17 mouse cellular contexts compared by ENCODE assay signal in the genomic region with DNA sequence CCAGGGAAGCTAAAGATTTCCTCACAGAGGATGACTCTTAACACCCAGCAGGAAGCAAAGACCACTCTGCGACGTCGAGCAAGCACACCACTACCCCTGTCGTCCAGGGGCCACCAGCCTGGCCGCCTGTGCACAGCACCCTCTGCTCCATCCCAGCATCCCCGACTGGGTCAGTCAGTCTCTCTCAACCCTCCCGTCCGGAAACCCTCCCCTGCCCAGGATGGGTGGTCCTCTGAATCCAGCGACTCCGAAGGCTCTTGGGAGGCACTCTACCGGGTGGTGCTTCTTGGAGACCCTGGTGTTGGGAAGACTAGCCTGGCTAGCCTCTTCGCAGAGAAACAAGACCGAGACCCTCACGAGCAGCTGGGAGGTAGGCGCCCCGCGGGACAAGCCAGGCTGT. TPM values are rescaled to one million over a fixed set of nuclear protein-coding genes. Genes with fewer than 3 reads are reported as not detected.
DNase-seq lines count a peak whose midpoint lies in the region; ATAC-seq and TF ChIP-seq lines count a peak whose summit lies in the region.
"Had no signal": no experiment of that assay in that cellular context is flagged by ENCODE, and none has a peak within 500 bp of the region (broad histone marks: within the 10 kb centered on the region; RNA-seq: fewer than 3 reads in every experiment).

No protein-coding gene starts in this region.

- H3K4me2 ChIP-seq in lung, embryonic 14.5 days = peak overlapping the region; percentile 83; the same call in 1 of the 2 replicates
- no peak overlapping the region for H3K4me2 ChIP-seq in forebrain, embryonic 14.5 days (ENCODE audit: low read length)

- H3K27ac ChIP-seq in lung, embryonic 14.5 days (ENCODE audit: low read depth) = no peak overlapping the region
- peak overlapping the region; percentile 19; the same call in 1 of the 2 replicates for H3K27ac ChIP-seq in small intestine, adult 2 months (ENCODE audit: insufficient read depth, low read depth, low read length)
- H3K27ac ChIP-seq in forebrain, embryonic 14.5 days (ENCODE audit: low read depth, low read length) = no peak overlapping the region
- H3K27ac ChIP-seq: hindbrain, embryonic 13.5 days; liver, embryonic 15.5 days; midbrain, embryonic 15.5 days; neural tube, embryonic 15.5 days had no signal

- no peaks in the 10 kb centered on the region for H3K9me3 ChIP-seq in lung, embryonic 14.5 days (ENCODE audit: low read depth, low read length)
- H3K9me3 ChIP-seq in forebrain, embryonic 14.5 days (replicated peaks; ENCODE audit: control insufficient read depth, low read length) = no peaks in the 10 kb centered on the region
- H3K9me3 ChIP-seq: G1E; hindbrain, embryonic 13.5 days; liver, embryonic 15.5 days; midbrain, embryonic 15.5 days; neural tube, embryonic 15.5 days had no signal

- no peak for ATAC-seq in lung, embryonic 14.5 days (ENCODE audit: insufficient read depth)
- no peak for ATAC-seq in forebrain, embryonic 14.5 days
- ATAC-seq: activated CD4-positive, CD25-positive, alpha-beta regulatory T cell, adult 4 months; midbrain, embryonic 15.5 days had no signal

- H3K4me3 ChIP-seq in lung, embryonic 14.5 days (ENCODE audit: low read depth, low read length) = peak overlapping the region; percentile 51; the same call in 1 of the 2 replicates
- H3K4me3 ChIP-seq in small intestine, adult 2 months (ENCODE audit: low read depth, low read length) = peak overlapping the region; percentile 63
- H3K4me3 ChIP-seq in forebrain, embryonic 14.5 days (ENCODE audit: low read depth, low read length) = no peak overlapping the region

- TF ChIP-seq POLR2A in small intestine, adult 2 months (IDR thresholded peaks at IDR 0.05; ENCODE audit: low read depth, low read length) = no peak

- peak; percentile 22 for DNase-seq in gastrocnemius, postnatal 10 days
- no peak for DNase-seq in gastrocnemius, postnatal 25 days
- DNase-seq in lung, embryonic 14.5 days = no peak
- DNase-seq in lung, postnatal 4 days = no peak
- peak; percentile 34 for DNase-seq in heart, postnatal 4 days
- no peak for DNase-seq in left cerebral cortex, postnatal 4 days
- no peak for DNase-seq in forebrain, embryonic 14.5 days (ENCODE audit: low spot score)
- DNase-seq: cerebellum, postnatal 25 days; layer of hippocampus, postnatal 36 days had no signal

- intact Hi-C loops in left cerebral cortex, postnatal 4 days (cut with DNase I) = no loop called here

- no peaks in the 10 kb centered on the region for H3K4me1 ChIP-seq in lung, embryonic 14.5 days (ENCODE audit: insufficient read depth)
- H3K4me1 ChIP-seq in small intestine, adult 2 months (ENCODE audit: control insufficient read depth, insufficient read depth, insufficient read length, low read length) = no peaks in the 10 kb centered on the region; the same call in 1 of the 2 replicates
- H3K4me1 ChIP-seq in forebrain, embryonic 14.5 days (ENCODE audit: control insufficient read depth, insufficient read depth, low read length) = peaks cover 5% of the 10 kb centered on the region; the same call in 1 of the 2 replicates

- WGBS in lung, embryonic 14.5 days = 45% methylated on average over 17 of the region's 17 CpGs
- WGBS in small intestine, adult 2 months = 46% methylated on average over 17 of the region's 17 CpGs
- 39% methylated on average over 17 of the region's 17 CpGs for WGBS in forebrain, embryonic 14.5 days

- TF ChIP-seq CTCF in lung, embryonic 14.5 days (IDR thresholded peaks at IDR 0.05; ENCODE audit: low read depth) = no peak
- no peak for TF ChIP-seq CTCF in small intestine, adult 2 months (IDR thresholded peaks at IDR 0.05; ENCODE audit: extremely low read depth, insufficient read length, insufficient replicate concordance, low read depth, low read length)

- no peaks in the 10 kb centered on the region for H3K36me3 ChIP-seq in lung, embryonic 14.5 days (ENCODE audit: insufficient read depth)
- H3K36me3 ChIP-seq in small intestine, adult 2 months (ENCODE audit: control insufficient read depth, insufficient read depth, low read length) = no peaks in the 10 kb centered on the region
- H3K36me3 ChIP-seq in forebrain, embryonic 14.5 days (ENCODE audit: control insufficient read depth, insufficient read depth, low read length) = no peaks in the 10 kb centered on the region
- H3K36me3 ChIP-seq: G1E; hindbrain, embryonic 13.5 days; liver, embryonic 15.5 days; midbrain, embryonic 15.5 days; neural tube, embryonic 15.5 days had no signal

- no peak overlapping the region; the same call in 1 of the 2 replicates for H3K9ac ChIP-seq in lung, embryonic 14.5 days
- H3K9ac ChIP-seq in forebrain, embryonic 14.5 days (ENCODE audit: low read length) = no peak overlapping the region
- H3K9ac ChIP-seq: liver, embryonic 15.5 days; midbrain, embryonic 15.5 days had no signal

- peaks cover 34% of the 10 kb centered on the region for H3K27me3 ChIP-seq in lung, embryonic 14.5 days (ENCODE audit: insufficient read depth, low read length)
- H3K27me3 ChIP-seq in small intestine, adult 2 months (ENCODE audit: control insufficient read depth, insufficient read depth, low read length) = peaks cover 20% of the 10 kb centered on the region
- peaks cover 31% of the 10 kb centered on the region for H3K27me3 ChIP-seq in forebrain, embryonic 14.5 days (replicated peaks; ENCODE audit: control insufficient read depth, insufficient read depth, low read length)

RNA-seq across cellular contexts. Expression of a gene that starts 1.3 kb away (rescaled TPM):
- total RNA-seq in gastrocnemius, postnatal 10 days (2021) = 10 to 100 TPM in 1 of 2 experiments, 1 to 10 TPM in 1; 9.1 to 11.5 TPM
- total RNA-seq in gastrocnemius, postnatal 25 days (2021) = 1 to 10 TPM; 2.9 to 3.8 TPM
- 6.2 TPM in 2 replicates for polyA plus RNA-seq in lung, embryonic 14.5 days (2014; fragmentation: Nextera tagmentation; extraction: Ambion mirVana)
- 10 to 100 TPM; 13.5 to 13.9 TPM for total RNA-seq in heart, postnatal 4 days (2021)
- 3.5 and 4.7 TPM in 2 replicates for polyA plus RNA-seq in small intestine, adult 2 months (2012; rRNA removed)
- under 1 TPM; 0.62 to 0.86 TPM for total RNA-seq in left cerebral cortex, postnatal 4 days (2021)
- polyA plus RNA-seq in forebrain, embryonic 14.5 days (2014; fragmentation: Nextera tagmentation; extraction: Ambion mirVana) = 0.34 and 0.53 TPM in 2 replicates
- total RNA-seq: G1E had no signal
- polyA plus RNA-seq: activated CD4-positive, CD25-positive, alpha-beta regulatory T cell, adult 4 months; G1E had no signal

RNA-seq across cellular contexts. Expression of a gene that starts 5.2 kb away (rescaled TPM):
- total RNA-seq in gastrocnemius, postnatal 10 days (2021) = 1 to 10 TPM; 1.5 to 1.6 TPM
- total RNA-seq in gastrocnemius, postnatal 25 days (2021) = not detected
- polyA plus RNA-seq in lung, embryonic 14.5 days (2014; fragmentation: Nextera tagmentation; extraction: Ambion mirVana) = 0.86 and 1.5 TPM in 2 replicates
- total RNA-seq in heart, postnatal 4 days (2021) = not detected
- not detected in 2 replicates for polyA plus RNA-seq in small intestine, adult 2 months (2012; rRNA removed)
- not detected for total RNA-seq in left cerebral cortex, postnatal 4 days (2021)
- polyA plus RNA-seq in forebrain, embryonic 14.5 days (2014; fragmentation: Nextera tagmentation; extraction: Ambion mirVana) = not detected in 2 replicates
- total RNA-seq: G1E; layer of hippocampus, postnatal 36 days had no signal
- polyA plus RNA-seq: activated CD4-positive, CD25-positive, alpha-beta regulatory T cell, adult 4 months; frontal cortex, adult 2 months; G1E; hindbrain, embryonic 13.5 days; liver, embryonic 15.5 days; midbrain, embryonic 15.5 days; neural tube, embryonic 15.5 days had no signal

RNA-seq across cellular contexts. Expression of a gene that starts 23.9 kb away (rescaled TPM):
- total RNA-seq in gastrocnemius, postnatal 10 days (2021) = not detected
- not detected for total RNA-seq in gastrocnemius, postnatal 25 days (2021)
- polyA plus RNA-seq in lung, embryonic 14.5 days (2014; fragmentation: Nextera tagmentation; extraction: Ambion mirVana) = not detected in 2 replicates
- not detected for total RNA-seq in heart, postnatal 4 days (2021)
- polyA plus RNA-seq in small intestine, adult 2 months (2012; rRNA removed) = not detected in 2 replicates
- total RNA-seq in left cerebral cortex, postnatal 4 days (2021) = not detected
- polyA plus RNA-seq in forebrain, embryonic 14.5 days (2014; fragmentation: Nextera tagmentation; extraction: Ambion mirVana) = not detected in 2 replicates
- total RNA-seq: G1E; layer of hippocampus, postnatal 36 days had no signal
- polyA plus RNA-seq: activated CD4-positive, CD25-positive, alpha-beta regulatory T cell, adult 4 months; frontal cortex, adult 2 months; G1E; hindbrain, embryonic 13.5 days; liver, embryonic 15.5 days; midbrain, embryonic 15.5 days; neural tube, embryonic 15.5 days had no signal

RNA-seq across cellular contexts. Expression of a gene that starts 28.9 kb away (rescaled TPM):
- not detected for total RNA-seq in gastrocnemius, postnatal 10 days (2021)
- total RNA-seq in gastrocnemius, postnatal 25 days (2021) = not detected
- not detected in 2 replicates for polyA plus RNA-seq in lung, embryonic 14.5 days (2014; fragmentation: Nextera tagmentation; extraction: Ambion mirVana)
- not detected for total RNA-seq in heart, postnatal 4 days (2021)
- polyA plus RNA-seq in small intestine, adult 2 months (2012; rRNA removed) = not detected in 2 replicates
- total RNA-seq in left cerebral cortex, postnatal 4 days (2021) = not detected
- polyA plus RNA-seq in forebrain, embryonic 14.5 days (2014; fragmentation: Nextera tagmentation; extraction: Ambion mirVana) = not detected in 2 replicates
- total RNA-seq: G1E; layer of hippocampus, postnatal 36 days had no signal
- polyA plus RNA-seq: activated CD4-positive, CD25-positive, alpha-beta regulatory T cell, adult 4 months; frontal cortex, adult 2 months; G1E; hindbrain, embryonic 13.5 days; liver, embryonic 15.5 days; midbrain, embryonic 15.5 days; neural tube, embryonic 15.5 days had no signal

RNA-seq across cellular contexts. Expression of a gene that starts 41.2 kb away (rescaled TPM):
- total RNA-seq in gastrocnemius, postnatal 10 days (2021) = 10 to 100 TPM; 56.0 to 61.1 TPM
- 10 to 100 TPM; 29.5 to 38.6 TPM for total RNA-seq in gastrocnemius, postnatal 25 days (2021)
- 97.6 and 98.1 TPM in 2 replicates for polyA plus RNA-seq in lung, embryonic 14.5 days (2014; fragmentation: Nextera tagmentation; extraction: Ambion mirVana)
- total RNA-seq in heart, postnatal 4 days (2021) = 10 to 100 TPM; 54.1 to 54.2 TPM
- 152 and 199 TPM in 2 replicates for polyA plus RNA-seq in small intestine, adult 2 months (2012; rRNA removed)
- 100 to 1,000 TPM; 149 to 160 TPM for total RNA-seq in left cerebral cortex, postnatal 4 days (2021)
- 136 and 161 TPM in 2 replicates for polyA plus RNA-seq in forebrain, embryonic 14.5 days (2014; fragmentation: Nextera tagmentation; extraction: Ambion mirVana)

Comparison
In these comparisons a context has a peak if more than half of its experiments do, and no peak if none do; other contexts are left out.
1. DNase-seq: peak in gastrocnemius, postnatal 10 days (single experiment) and heart, postnatal 4 days (single experiment); none in gastrocnemius, postnatal 25 days (single experiment), lung, embryonic 14.5 days (single experiment), lung, postnatal 4 days (0 of 2), left cerebral cortex, postnatal 4 days (single experiment) and forebrain, embryonic 14.5 days (single experiment).